Mouse (Mus musculus): ENCODE measurements around the gene Adra2c. TPM values are rescaled to one million over a fixed set of nuclear protein-coding genes. Genes with fewer than 3 reads are reported as not detected.

The Adra2c gene
- polyA plus RNA-seq, 1 experiment from 2014 or later: 0.17 TPM

DNA sequence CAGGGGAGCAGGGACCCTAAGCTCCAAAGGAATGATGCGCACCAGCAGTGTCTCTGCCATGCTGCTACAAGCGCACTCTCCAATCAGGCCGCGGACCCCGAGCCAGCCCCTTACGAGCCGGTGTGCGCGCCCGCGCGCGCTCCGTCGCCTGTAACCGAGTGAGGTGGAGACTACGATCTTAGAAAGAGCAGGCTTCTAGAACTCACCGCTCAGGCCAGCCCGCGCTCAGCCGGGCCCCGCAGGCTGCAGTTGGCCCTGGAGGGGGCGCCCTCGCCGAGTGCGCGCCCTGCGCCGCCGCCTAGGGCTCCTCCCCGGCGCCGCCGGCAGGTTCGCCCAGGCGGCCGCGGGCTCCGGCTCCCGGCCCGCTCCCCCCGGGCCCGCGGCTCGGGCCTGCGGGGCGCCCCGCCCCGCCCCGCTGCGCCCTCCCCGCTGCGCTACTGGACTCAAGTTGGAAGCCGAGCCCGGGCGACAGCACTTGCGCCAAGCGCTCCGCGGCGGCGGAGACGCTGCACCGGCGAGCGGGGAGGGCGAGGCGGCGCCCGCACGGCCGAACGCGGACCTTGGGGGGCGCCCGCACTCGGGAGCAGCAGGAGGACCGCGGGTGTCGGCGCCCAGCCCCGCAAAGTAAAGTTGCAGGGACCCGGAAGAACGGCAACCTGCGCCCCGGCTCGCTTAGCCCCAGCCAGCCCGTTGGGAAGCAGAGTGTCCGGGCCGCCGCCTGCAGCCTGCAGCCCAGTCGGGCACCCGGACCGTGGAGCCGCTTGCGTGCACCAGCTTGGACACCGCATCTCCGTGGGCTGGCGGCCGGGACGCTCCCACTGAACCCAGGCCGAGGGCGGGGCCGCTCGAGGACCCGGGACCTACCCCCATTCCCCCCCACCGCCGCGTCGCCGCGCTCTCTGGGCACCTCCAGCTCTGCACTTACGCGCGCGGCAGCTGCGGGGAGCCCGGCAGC, 899 bp downstream of the Adra2c start:
- Histone ChIP-seq H3K27me3 (peaks cover 97% of the 10 kb centered on the region), H3K9me3 (no peaks in the 10 kb centered on the region), H3K9ac (peak overlapping the region; percentile 57), H3K4me1 (peaks cover 25% of the 10 kb centered on the region), H3K36me3 (no peaks in the 10 kb centered on the region), H3K4me3 (peak overlapping the region; percentile 57), H3K27ac (no peak overlapping the region), H3K4me2 (peak overlapping the region; percentile 99)
- ATAC-seq (ENCODE audit: insufficient number of reproducible peaks, insufficient read depth, low FRiP score, low TSS enrichment, low read depth): peak; percentile 27
- under 1% methylated on average over 98 of the region's 118 CpGs for WGBS

- H3K4me2 ChIP-seq: peak overlapping the region; percentile 99
- H3K4me1 ChIP-seq: peaks cover 25% of the 10 kb centered on the region
- H3K27ac ChIP-seq: no peak overlapping the region
- under 1% methylated on average over 30 of the region's 49 CpGs for WGBS
- 0 out of 2 replicates have a peak overlapping the region, but pooled peaks have one; percentile 57 for H3K9ac ChIP-seq
- no peaks in the 10 kb centered on the region for H3K9me3 ChIP-seq
- peaks cover 97% of the 10 kb centered on the region for H3K27me3 ChIP-seq
- no peak for ATAC-seq (ENCODE audit: insufficient number of reproducible peaks, insufficient read depth, low FRiP score, low TSS enrichment, low read depth)
- H3K4me3 ChIP-seq: peak overlapping the region; percentile 57
- no peaks in the 10 kb centered on the region for H3K36me3 ChIP-seq
These were observed 1.5 kb downstream of the Adra2c start for GRCm38 (mm10) chr5:35279696-35280001.

- peaks cover 91% of the 10 kb centered on the region for H3K27me3 ChIP-seq
- peaks cover 25% of the 10 kb centered on the region for H3K4me1 ChIP-seq
- no peak overlapping the region for H3K27ac ChIP-seq
- H3K9me3 ChIP-seq: no peaks in the 10 kb centered on the region
- 0 out of 2 replicates have a peak overlapping the region, but pooled peaks have one; percentile 57 for H3K9ac ChIP-seq
- 4% methylated on average over 75 of the region's 75 CpGs for WGBS
- no peaks in the 10 kb centered on the region for H3K36me3 ChIP-seq
- ATAC-seq (ENCODE audit: insufficient number of reproducible peaks, insufficient read depth, low FRiP score, low TSS enrichment, low read depth): no peak
- peak overlapping the region; percentile 99 for H3K4me2 ChIP-seq
- peak overlapping the region; percentile 57 for H3K4me3 ChIP-seq
These were observed 2.1 kb downstream of the Adra2c start for GRCm38 (mm10) chr5:35280002-35280782.

- H3K27me3 ChIP-seq: peaks cover 86% of the 10 kb centered on the region
- no peak overlapping the region for H3K27ac ChIP-seq
- WGBS: 4% methylated on average over 40 of the region's 40 CpGs
- no peaks in the 10 kb centered on the region for H3K9me3 ChIP-seq
- ATAC-seq (ENCODE audit: insufficient number of reproducible peaks, insufficient read depth, low FRiP score, low TSS enrichment, low read depth): no peak
- peaks cover 25% of the 10 kb centered on the region for H3K4me1 ChIP-seq
- H3K9ac ChIP-seq: no peak overlapping the region
- H3K36me3 ChIP-seq: no peaks in the 10 kb centered on the region
- peak overlapping the region; percentile 99 for H3K4me2 ChIP-seq
- peak overlapping the region; percentile 57 for H3K4me3 ChIP-seq
These were observed 2.7 kb downstream of the Adra2c start for GRCm38 (mm10) chr5:35280783-35281165.

GRCm38 (mm10) chr5:35285281-35285680, 7.2 kb downstream of the Adra2c start:
- ATAC-seq (ENCODE audit: insufficient number of reproducible peaks, insufficient read depth, low FRiP score, low TSS enrichment, low read depth): no peak
- no peak overlapping the region for H3K27ac ChIP-seq
- H3K4me3 ChIP-seq: no peak overlapping the region
- no peaks in the 10 kb centered on the region for H3K36me3 ChIP-seq
- 25% methylated on average over 3 of the region's 3 CpGs for WGBS
- peaks cover 6% of the 10 kb centered on the region for H3K4me1 ChIP-seq
- H3K9ac ChIP-seq: no peak overlapping the region
- H3K9me3 ChIP-seq: no peaks in the 10 kb centered on the region
- H3K27me3 ChIP-seq: peaks cover 48% of the 10 kb centered on the region
- H3K4me2 ChIP-seq: no peak overlapping the region

DNA sequence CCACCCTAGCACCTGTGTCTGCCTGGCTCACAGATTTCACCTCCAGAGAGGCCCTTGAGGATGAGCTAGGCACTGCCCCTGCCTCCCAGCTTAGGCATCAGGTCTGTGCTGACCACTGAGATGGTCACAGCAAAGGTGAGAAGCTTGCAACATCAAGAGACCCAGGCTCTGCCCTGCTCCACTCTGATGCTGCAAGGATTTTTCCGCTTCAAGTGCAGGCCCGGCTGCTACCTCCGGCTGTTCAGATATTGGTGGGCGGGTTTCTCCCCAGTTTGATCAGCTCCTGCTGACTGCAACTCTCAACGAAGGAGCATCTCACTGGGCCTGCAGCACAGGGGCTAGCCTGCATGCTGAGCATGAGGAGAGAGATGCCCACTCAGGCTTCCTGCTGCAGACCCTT, 8.1 kb downstream of the Adra2c start:
- Histone ChIP-seq H3K4me2 (no peak overlapping the region), H3K9me3 (no peaks in the 10 kb centered on the region), H3K27ac (no peak overlapping the region), H3K36me3 (no peaks in the 10 kb centered on the region), H3K4me3 (no peak overlapping the region), H3K4me1 (no peaks in the 10 kb centered on the region), H3K27me3 (peaks cover 44% of the 10 kb centered on the region), H3K9ac (no peak overlapping the region)
- 73% methylated on average over 5 of the region's 5 CpGs for WGBS
- ATAC-seq (ENCODE audit: insufficient number of reproducible peaks, insufficient read depth, low FRiP score, low TSS enrichment, low read depth): no peak

GRCm38 (mm10) chr5:35299621-35300020, 21.5 kb downstream of the Adra2c start:
- 26% methylated on average over 3 of the region's 3 CpGs for WGBS
- no peak overlapping the region for H3K9ac ChIP-seq
- no peaks in the 10 kb centered on the region for H3K4me1 ChIP-seq
- H3K27ac ChIP-seq: no peak overlapping the region
- no peak overlapping the region for H3K4me3 ChIP-seq
- H3K27me3 ChIP-seq: 0 out of 2 replicates have a peak, but pooled peaks cover 3% of the 10 kb centered on the region
- no peak overlapping the region for H3K4me2 ChIP-seq
- H3K9me3 ChIP-seq: no peaks in the 10 kb centered on the region
- no peak for ATAC-seq (ENCODE audit: insufficient number of reproducible peaks, insufficient read depth, low FRiP score, low TSS enrichment, low read depth)
- no peaks in the 10 kb centered on the region for H3K36me3 ChIP-seq

DNA sequence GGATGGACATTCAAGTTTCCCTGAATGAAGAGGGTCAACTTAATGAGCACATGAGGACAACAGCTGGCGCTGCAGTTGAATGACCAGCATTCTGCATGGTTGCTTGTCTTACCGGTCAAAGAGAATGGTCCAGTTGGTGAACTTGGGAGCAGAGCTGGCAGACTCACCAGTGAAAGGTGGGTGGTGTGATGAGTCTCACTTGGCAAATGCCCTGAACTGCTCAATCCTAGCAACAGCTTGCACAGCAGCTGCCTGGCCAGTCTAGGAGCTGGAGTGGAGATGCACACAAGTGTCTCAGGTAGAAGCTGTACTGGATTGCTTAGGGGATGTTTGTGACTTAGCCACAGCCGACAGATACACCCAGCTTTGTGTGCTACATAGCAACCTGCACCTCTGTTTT, 26.1 kb downstream of the Adra2c start:
- H3K27ac ChIP-seq: no peak overlapping the region
- H3K27me3 ChIP-seq: peaks cover 4% of the 10 kb centered on the region; the same call in 1 of the 2 replicates
- 83% methylated on average over 3 of the region's 3 CpGs for WGBS
- H3K4me2 ChIP-seq: no peak overlapping the region
- no peak overlapping the region for H3K9ac ChIP-seq
- no peak overlapping the region for H3K4me3 ChIP-seq
- H3K9me3 ChIP-seq: no peaks in the 10 kb centered on the region
- no peaks in the 10 kb centered on the region for H3K36me3 ChIP-seq
- no peak for ATAC-seq (ENCODE audit: insufficient number of reproducible peaks, insufficient read depth, low FRiP score, low TSS enrichment, low read depth)
- H3K4me1 ChIP-seq: no peaks in the 10 kb centered on the region

GRCm38 (mm10) chr5:35305332-35305731, 27.2 kb downstream of the Adra2c start:
- no peak for ATAC-seq (ENCODE audit: insufficient number of reproducible peaks, insufficient read depth, low FRiP score, low TSS enrichment, low read depth)
- H3K27ac ChIP-seq: no peak overlapping the region
- no peaks in the 10 kb centered on the region for H3K36me3 ChIP-seq
- H3K4me2 ChIP-seq: no peak overlapping the region
- H3K4me1 ChIP-seq: no peaks in the 10 kb centered on the region
- 77% methylated on average over 10 of the region's 10 CpGs for WGBS
- H3K27me3 ChIP-seq: peaks cover 4% of the 10 kb centered on the region
- no peak overlapping the region for H3K9ac ChIP-seq
- no peak overlapping the region for H3K4me3 ChIP-seq
- H3K9me3 ChIP-seq: no peaks in the 10 kb centered on the region

DNA sequence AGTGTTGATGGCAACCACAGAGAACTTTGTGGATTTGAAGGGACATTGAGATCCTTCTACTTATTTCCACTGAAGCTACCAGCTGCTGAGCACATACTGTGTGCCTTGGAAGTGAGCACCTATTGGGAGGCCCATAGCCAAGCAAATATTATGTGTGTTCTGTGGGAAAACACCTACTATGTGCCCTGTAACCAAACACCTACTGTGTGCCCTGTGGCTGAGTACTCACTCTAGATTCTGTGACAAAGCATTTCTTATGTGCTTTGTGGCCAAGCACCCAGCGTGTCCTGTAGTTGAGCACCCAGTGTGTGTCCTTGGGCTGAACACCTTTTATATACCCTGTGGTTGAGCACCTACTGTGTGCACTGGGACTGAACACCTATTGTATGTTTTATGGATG, 28.6 kb downstream of the Adra2c start:
- peaks cover 12% of the 10 kb centered on the region for H3K27me3 ChIP-seq
- no peak overlapping the region for H3K9ac ChIP-seq
- H3K4me3 ChIP-seq: no peak overlapping the region
- 0 out of 2 replicates have a peak, but pooled peaks have one; percentile 32 for ATAC-seq (ENCODE audit: insufficient number of reproducible peaks, insufficient read depth, low FRiP score, low TSS enrichment, low read depth)
- 85% methylated on average over 1 of the region's 1 CpGs for WGBS
- H3K36me3 ChIP-seq: no peaks in the 10 kb centered on the region
- no peak overlapping the region for H3K27ac ChIP-seq
- H3K4me1 ChIP-seq: no peaks in the 10 kb centered on the region
- no peaks in the 10 kb centered on the region for H3K9me3 ChIP-seq
- no peak overlapping the region for H3K4me2 ChIP-seq

- no peak overlapping the region for H3K4me2 ChIP-seq
- no peak overlapping the region for H3K27ac ChIP-seq
- 53% methylated on average over 7 of the region's 7 CpGs for WGBS
- H3K9me3 ChIP-seq: no peaks in the 10 kb centered on the region
- no peak for ATAC-seq (ENCODE audit: insufficient number of reproducible peaks, insufficient read depth, low FRiP score, low TSS enrichment, low read depth)
- H3K4me3 ChIP-seq: no peak overlapping the region
- H3K9ac ChIP-seq: no peak overlapping the region
- H3K36me3 ChIP-seq: no peaks in the 10 kb centered on the region
- peaks cover 41% of the 10 kb centered on the region for H3K27me3 ChIP-seq
- peaks cover 13% of the 10 kb centered on the region for H3K4me1 ChIP-seq
These were observed 31.7 kb downstream of the Adra2c start for GRCm38 (mm10) chr5:35309853-35310252.

Data from embryonic facial prominence, embryonic 13.5 days (tissue).